Mouse (Mus musculus) embryonic facial prominence, embryonic 12.5 days (tissue): ENCODE measurements around the gene Crtc1. TPM values are rescaled to one million over a fixed set of nuclear protein-coding genes. Genes with fewer than 3 reads are reported as not detected.

Experiments used
- ATAC-seq: fragments of 200-750 bp; cut with Nextera tagmentation; 2 replicates; pipeline ENCODE4 v1.8.0; 2017; ENCODE audit not compliant: insufficient number of reproducible peaks, insufficient read depth, low FRiP score, low TSS enrichment
- H3K27ac ChIP-seq: fragments of 300-500 bp; sonication (generic); 2 replicates; pipeline ENCODE4 v1.5.1; 2016; ENCODE audit warnings: mild to moderate bottlenecking
- H3K27me3 ChIP-seq: fragments of 300-500 bp; sonication (generic); 2 replicates; pipeline ENCODE4 v1.6.1; 2016; ENCODE audit warnings: mild to moderate bottlenecking, moderate library complexity
- H3K36me3 ChIP-seq: fragments of 300-500 bp; sonication (generic); 2 replicates; pipeline ENCODE4 v1.6.1; 2016; ENCODE audit warnings: mild to moderate bottlenecking
- H3K4me1 ChIP-seq: fragments of 300-500 bp; sonication (generic); 2 replicates; pipeline ENCODE4 v1.6.1; 2016
- H3K4me2 ChIP-seq: fragments of 300-500 bp; sonication (generic); replicated peaks from 2 replicates; pipeline ENCODE4 v1.6.1; 2016; ENCODE audit warnings: mild to moderate bottlenecking, moderate library complexity
- H3K4me3 ChIP-seq: fragments of 300-500 bp; sonication (generic); 2 replicates; pipeline ENCODE4 v1.5.1; 2016; ENCODE audit warnings: mild to moderate bottlenecking
- H3K9ac ChIP-seq: fragments of 300-500 bp; sonication (generic); 2 replicates; pipeline ENCODE4 v1.6.1; 2016; ENCODE audit warnings: mild to moderate bottlenecking, moderate library complexity
- H3K9me3 ChIP-seq: fragments of 300-500 bp; sonication (generic); 2 replicates; pipeline ENCODE4 v1.6.1; 2016; ENCODE audit warnings: mild to moderate bottlenecking, moderate library complexity
- WGBS: fragments of 180-500 bp; shearing (Covaris S2); methylation state at CpG from one replicate; pipeline ENCODE4 v1.1.7; 2016; 5-methylcytosine and 5-hydroxymethylcytosine counted together
- polyA plus RNA-seq: library from polyadenylated mRNA; unstranded; fragments of >200 nt; fragmentation: Nextera tagmentation; extraction: Ambion mirVana; gene quantifications from 2 replicates; pipeline ENCODE4 v1.2.1, GENCODE M21; 2016

Gene Crtc1
- polyA plus RNA-seq, 1 experiment from 2014 or later: 22.1 TPM

GRCm38 (mm10) chr8:70338931-70339330 lies 100.4 kb downstream of the Crtc1 start:
- ATAC-seq: no peak
- WGBS: 87% methylated on average over 7 of the region's 7 CpGs

GRCm38 (mm10) chr8:70332878-70333202 lies 106.5 kb downstream of the Crtc1 start:
- H3K4me3 ChIP-seq: no peak overlapping the region
- no peak overlapping the region for H3K27ac ChIP-seq
- peaks cover 23% of the 10 kb centered on the region for H3K4me1 ChIP-seq
- H3K4me2 ChIP-seq: no peak overlapping the region
- no peak for ATAC-seq
- 95% methylated on average over 6 of the region's 6 CpGs for WGBS
- H3K36me3 ChIP-seq: peaks cover 74% of the 10 kb centered on the region
- H3K9me3 ChIP-seq: no peaks in the 10 kb centered on the region
- peaks cover 10% of the 10 kb centered on the region for H3K27me3 ChIP-seq
- no peak overlapping the region for H3K9ac ChIP-seq

More at GRCm38 (mm10) chr8:70338931-70339330, 100.4 kb downstream of the Crtc1 start:
- Histone ChIP-seq H3K4me2 (no peak overlapping the region), H3K9ac (no peak overlapping the region), H3K9me3 (no peaks in the 10 kb centered on the region), H3K27me3 (no peaks in the 10 kb centered on the region), H3K4me1 (peaks cover 14% of the 10 kb centered on the region), H3K4me3 (no peak overlapping the region), H3K36me3 (peaks cover 99% of the 10 kb centered on the region), H3K27ac (no peak overlapping the region)

Other genes with a start within 250 kb of the Crtc1 start
- gene Slc25a42, start 227.3 kb downstream of the Crtc1 start, polyA plus RNA-seq: 4.4 and 4.6 TPM in 2 replicates
- 47.5 and 54.0 TPM in 2 replicates for gene Sugp2, start 205.4 kb downstream of the Crtc1 start, polyA plus RNA-seq
- gene Armc6, start 205.1 kb downstream of the Crtc1 start, polyA plus RNA-seq: 28.7 and 33.3 TPM in 2 replicates
- gene Homer3, start 156.8 kb downstream of the Crtc1 start, polyA plus RNA-seq: 89.4 and 89.6 TPM in 2 replicates
- gene Ddx49, start 137.1 kb downstream of the Crtc1 start, polyA plus RNA-seq: 54.8 and 58.9 TPM in 2 replicates
- 267 and 295 TPM in 2 replicates for gene Cope, start 137.1 kb downstream of the Crtc1 start, polyA plus RNA-seq
- gene Cers1, start 123.8 kb downstream of the Crtc1 start, polyA plus RNA-seq: 10.0 and 11.1 TPM in 2 replicates
- gene Gdf1, start 109.8 kb downstream of the Crtc1 start, polyA plus RNA-seq: 2.1 and 3.2 TPM in 2 replicates
- gene Upf1, start 86.3 kb downstream of the Crtc1 start, polyA plus RNA-seq: 33.7 and 36.0 TPM in 2 replicates
- 0.61 and 1.4 TPM in 2 replicates for gene Comp, start 66.0 kb downstream of the Crtc1 start, polyA plus RNA-seq
- 27.7 and 29.6 TPM in 2 replicates for gene Klhl26, start 37.4 kb upstream of the Crtc1 start, polyA plus RNA-seq
- gene Tmem59l, start 47.8 kb upstream of the Crtc1 start, polyA plus RNA-seq: 27.1 and 29.6 TPM in 2 replicates
- gene Crlf1, start 53.6 kb upstream of the Crtc1 start, polyA plus RNA-seq: 70.1 and 74.4 TPM in 2 replicates
- gene Rex1bd, start 67.2 kb upstream of the Crtc1 start, polyA plus RNA-seq: 145 and 146 TPM in 2 replicates
- 863 and 916 TPM in 2 replicates for gene Uba52, start 71.2 kb upstream of the Crtc1 start, polyA plus RNA-seq
- gene Fkbp8, start 88.1 kb upstream of the Crtc1 start, polyA plus RNA-seq: 306 and 327 TPM in 2 replicates
- gene Kxd1, start 88.4 kb upstream of the Crtc1 start, polyA plus RNA-seq: 53.0 and 54.7 TPM in 2 replicates
- 19.1 TPM in 2 replicates for gene Ell, start 99.9 kb upstream of the Crtc1 start, polyA plus RNA-seq
- 185 and 195 TPM in 2 replicates for gene Isyna1, start 154.8 kb upstream of the Crtc1 start, polyA plus RNA-seq
- gene Ssbp4, start 169.3 kb upstream of the Crtc1 start, polyA plus RNA-seq: 134 and 142 TPM in 2 replicates
- 1.1 and 1.2 TPM in 2 replicates for gene Lrrc25, start 176.6 kb upstream of the Crtc1 start, polyA plus RNA-seq
- not detected in 2 replicates for gene Gdf15, start 192.9 kb upstream of the Crtc1 start, polyA plus RNA-seq
- 59.5 and 70.4 TPM in 2 replicates for gene Pgpep1, start 220.8 kb upstream of the Crtc1 start, polyA plus RNA-seq
- gene Lsm4, start 233.7 kb upstream of the Crtc1 start, polyA plus RNA-seq: 303 and 326 TPM in 2 replicates